Mouse (Mus musculus) layer of hippocampus, postnatal 14 days (tissue): ENCODE data around the gene Il1rap. TPM values are rescaled to one million over a fixed set of nuclear protein-coding genes. Genes with fewer than 3 reads are reported as not detected.

Experiments used
- DNase-seq, 2 experiments: peaks; one replicate each; pipeline ENCODE4 v3.0.0; 2021 to 2022; ENCODE audit warnings: low spot score in 2 of 2, mixed read lengths in 1 of 2
- long read RNA-seq, 2 experiments: library from polyadenylated mRNA; stranded (forward); transcript quantifications; one replicate each; pipeline ENCODE4 v2.0.0; 2021
- total RNA-seq, 2 experiments: library from RNA; stranded (reverse); gene quantifications; 2 replicates each; pipeline ENCODE4 v1.2.3; 2021

Gene Il1rap
- total RNA-seq, result 10 to 100 TPM; 44.7 to 51.4 TPM
- long read RNA-seq, experiment 1, full-length matches to known transcripts, result 20 of 28 reads
- long read RNA-seq, experiment 1, partial matches to known transcripts, result 0 of 28 reads
- long read RNA-seq, experiment 1, other reads (novel, unspliced or antisense), result 8 of 28 reads
- long read RNA-seq, experiment 2, full-length matches to known transcripts, result 25 of 35 reads
- long read RNA-seq, experiment 2, partial matches to known transcripts, result 0 of 35 reads
- long read RNA-seq, experiment 2, other reads (novel, unspliced or antisense), result 10 of 35 reads

- peak; percentile 91 to 94 for DNase-seq
Observed at GRCm38 (mm10) chr16:26581048-26581912, at the start of gene Il1rap. Gene Il1rap, plus strand, starts transcription at chr16:26581704.

GRCm38 (mm10) chr16:26532287-26532686 is 49.2 kb upstream of the Il1rap start:
- DNase-seq, result no peak

GRCm38 (mm10) chr16:26546170-26546878 is 35.2 kb upstream of the Il1rap start:
- DNase-seq, result no peak

GRCm38 (mm10) chr16:26546879-26547206 is 34.7 kb upstream of the Il1rap start:
- no peak for DNase-seq

GRCm38 (mm10) chr16:26549221-26549620 is 32.3 kb upstream of the Il1rap start:
- DNase-seq, result peak; percentile 15 to 84

GRCm38 (mm10) chr16:26552234-26552633 is 29.3 kb upstream of the Il1rap start:
- DNase-seq, result no peak

GRCm38 (mm10) chr16:26558797-26559196 is 22.7 kb upstream of the Il1rap start:
- no peak for DNase-seq

- DNase-seq, result no peak
Observed at GRCm38 (mm10) chr16:26561743-26562142, 19.8 kb upstream of the Il1rap start.

- DNase-seq, result no peak
Observed at GRCm38 (mm10) chr16:26562771-26563170, 18.7 kb upstream of the Il1rap start.

GRCm38 (mm10) chr16:26569387-26569978 is 12.0 kb upstream of the Il1rap start:
- DNase-seq, result no peak

GRCm38 (mm10) chr16:26571836-26572235 is 9.7 kb upstream of the Il1rap start:
- DNase-seq, result no peak

- DNase-seq, result no peak
Observed at GRCm38 (mm10) chr16:26574173-26574572, 7.3 kb upstream of the Il1rap start.

- DNase-seq, result no peak
Observed at GRCm38 (mm10) chr16:26581913-26582376, 441 bp downstream of the Il1rap start.

- DNase-seq, result no peak
Observed at GRCm38 (mm10) chr16:26585806-26586205, 4.3 kb downstream of the Il1rap start.

GRCm38 (mm10) chr16:26590897-26591570 is 9.5 kb downstream of the Il1rap start:
- DNase-seq, result no peak

- no peak for DNase-seq
Observed at GRCm38 (mm10) chr16:26596440-26596839, 14.9 kb downstream of the Il1rap start.

- DNase-seq, result no peak
Observed at GRCm38 (mm10) chr16:26597307-26597706, 15.8 kb downstream of the Il1rap start.

GRCm38 (mm10) chr16:26598591-26598990 is 17.1 kb downstream of the Il1rap start:
- DNase-seq, result no peak

- DNase-seq, result no peak
Observed at GRCm38 (mm10) chr16:26601482-26601881, 20.0 kb downstream of the Il1rap start.

- DNase-seq, result no peak
Observed at GRCm38 (mm10) chr16:26604621-26605020, 23.1 kb downstream of the Il1rap start.

GRCm38 (mm10) chr16:26608003-26608402 is 26.5 kb downstream of the Il1rap start:
- no peak for DNase-seq
